Mouse (Mus musculus) MEL (cell line): ENCODE measurements around the gene Glmp.

Source experiments
- CTCF ChIP-seq, 3 experiments: IDR thresholded peaks in 2 of 3; conservative IDR thresholded peaks in 1 of 3; 2 replicates each; pipeline ENCODE4 v1.5.1; 2011 to 2012; ENCODE audit warnings: low read length in 3 of 3, low read depth in 2 of 3, mild to moderate bottlenecking in 2 of 3, improper control_type of control experiment in 1 of 3, inconsistent platforms in 1 of 3, mixed read lengths in 1 of 3, moderate library complexity in 1 of 3; ENCODE audit not compliant: control insufficient read depth in 1 of 3, insufficient read depth in 1 of 3, poor library complexity in 1 of 3, severe bottlenecking in 1 of 3
- GATA1 ChIP-seq: IDR thresholded peaks from 2 replicates; pipeline ENCODE4 v1.6.1; 2011; ENCODE audit warnings: low read depth, low read length, improper control_type of control experiment
- JUND ChIP-seq: IDR thresholded peaks from 2 replicates; pipeline ENCODE4 v1.6.1; 2011; ENCODE audit warnings: low read depth, mild to moderate bottlenecking, improper control_type of control experiment, low read length
- MAZ ChIP-seq: IDR thresholded peaks from 2 replicates; pipeline ENCODE4 v1.6.1; 2012; ENCODE audit warnings: low read depth, mild to moderate bottlenecking, inconsistent platforms, low read length, improper control_type of control experiment
- POLR2A ChIP-seq, 2 experiments: IDR thresholded peaks; 2 replicates each; pipeline ENCODE4 v1.6.1; 2011 to 2012; ENCODE audit warnings: low read length in 2 of 2, mild to moderate bottlenecking in 2 of 2, control low read depth in 1 of 2, improper control_type of control experiment in 1 of 2, low read depth in 1 of 2, moderate library complexity in 1 of 2; ENCODE audit not compliant: control insufficient read depth in 1 of 2, insufficient read depth in 1 of 2, poor library complexity in 1 of 2

GRCm38 (mm10) chr3:88361612-88362313, 36.9 kb downstream of the Glmp start:
- TF ChIP-seq GATA1 (no peak), JUND (no peak), MAZ (no peak), CTCF (IDR thresholded peaks at IDR 0.05 in 2 of 3, conservative IDR thresholded peaks at IDR 0.05 in 1 of 3; ENCODE audit: control insufficient read depth in 1 of 3, insufficient read depth in 1 of 3, low read depth in 2 of 3, low read length in 3 of 3, poor library complexity in 1 of 3, severe bottlenecking in 1 of 3) (no peak), POLR2A (IDR thresholded peaks at IDR 0.05; ENCODE audit: control insufficient read depth in 1 of 2, insufficient read depth in 1 of 2, low read depth in 1 of 2, low read length in 2 of 2, poor library complexity in 1 of 2) (no peak)
